Mouse (Mus musculus) T-helper 17 cell (primary cell): ENCODE results near the gene Cdc20.

Source experiments
- in situ Hi-C, 2 experiments: fragments of 300-600 bp; cut with MboI, MseI; formaldehyde crosslinking; loops; 1 replicate in 1 of 2; 2 replicates in 1 of 2; pipeline ENCODE4 v1.15.1; 2025; ENCODE audit warnings: high pct_unique_total_duplicates in 2 of 2

Cdc20 gene

DNA sequence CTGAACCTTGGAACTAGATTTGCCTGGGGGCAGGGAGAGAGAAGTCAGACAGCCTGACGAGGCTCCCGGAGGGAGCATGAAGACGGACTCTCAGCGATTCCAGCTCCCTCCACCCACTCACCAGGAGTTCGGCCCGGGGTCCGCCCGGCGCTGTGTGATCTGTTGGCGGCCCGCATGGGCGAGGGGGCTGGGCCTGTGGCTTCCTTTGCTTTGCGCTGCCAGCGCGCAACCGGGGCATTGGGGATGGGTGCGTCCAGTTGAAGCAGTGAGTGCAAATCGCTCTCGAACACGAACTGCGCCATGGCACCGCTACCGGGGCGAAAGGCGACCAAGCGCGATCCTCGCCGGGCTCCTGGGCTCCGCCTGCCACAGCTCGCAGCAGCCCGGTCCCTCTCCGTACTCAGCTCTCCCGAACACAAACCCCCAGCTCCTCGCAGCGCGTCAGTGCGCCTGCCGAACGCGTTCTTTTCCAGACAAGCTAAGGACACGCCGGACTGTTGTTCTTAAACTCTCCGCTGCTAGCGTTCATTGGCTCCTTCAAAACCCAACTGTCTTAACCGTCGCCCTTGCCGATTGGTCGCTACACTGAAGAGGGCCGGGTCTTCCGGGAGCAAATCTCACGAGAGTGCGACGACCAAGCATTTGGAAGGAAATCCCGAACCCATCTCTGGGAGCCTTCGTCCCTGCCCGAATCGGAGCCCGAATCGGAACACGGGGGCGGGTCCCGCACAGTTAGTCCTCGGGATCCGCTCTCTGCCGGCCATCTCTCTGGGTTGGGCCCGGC lies at the start of gene Cdc20:
Gene Cdc20, minus strand, starts transcription at position 533 of the 784 bp plus-strand sequence.
- in situ Hi-C loops = loop anchor here (5.0 to 25.0 kb wide), 4 partner anchors 262 to 1575 kb away; partner anchors contain the start of gene Ipo13 (in 1 of the 2)

DNA sequence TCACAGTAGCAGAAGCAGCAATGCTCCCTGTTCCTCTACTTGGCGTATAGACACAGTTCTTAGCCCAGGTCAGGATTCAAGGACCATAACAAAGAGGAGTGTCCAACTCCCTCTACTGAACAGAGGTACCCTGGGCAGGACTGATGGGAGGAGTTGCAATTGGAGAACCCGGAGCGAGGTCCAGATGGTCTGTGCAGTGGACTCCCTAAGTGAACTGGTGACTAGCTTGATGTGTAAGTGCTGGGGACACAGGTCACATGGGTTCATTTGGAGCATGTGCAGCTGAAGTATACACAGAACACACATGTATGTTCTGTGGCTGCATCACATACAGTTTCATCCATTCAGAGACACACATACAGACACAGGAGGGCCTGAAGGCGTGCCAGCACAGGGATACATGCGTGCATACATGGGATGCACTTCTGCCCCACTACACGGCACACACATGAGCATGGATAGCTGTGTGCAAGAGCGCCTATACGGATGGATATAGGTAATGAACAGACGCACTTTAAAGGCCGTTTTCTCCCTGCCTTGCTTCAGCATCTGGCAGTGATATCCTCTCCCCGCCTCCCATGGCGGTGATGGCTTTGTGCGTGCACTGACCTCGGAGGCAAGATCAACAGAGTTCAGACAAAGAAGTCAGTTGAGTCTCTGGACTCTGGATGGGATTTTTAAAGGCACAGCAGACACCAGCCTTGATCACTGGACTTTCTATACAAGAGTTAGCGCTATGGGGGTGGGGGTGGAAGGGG lies 39.8 kb upstream of the Cdc20 start:
- in situ Hi-C loops = no loop called here

DNA sequence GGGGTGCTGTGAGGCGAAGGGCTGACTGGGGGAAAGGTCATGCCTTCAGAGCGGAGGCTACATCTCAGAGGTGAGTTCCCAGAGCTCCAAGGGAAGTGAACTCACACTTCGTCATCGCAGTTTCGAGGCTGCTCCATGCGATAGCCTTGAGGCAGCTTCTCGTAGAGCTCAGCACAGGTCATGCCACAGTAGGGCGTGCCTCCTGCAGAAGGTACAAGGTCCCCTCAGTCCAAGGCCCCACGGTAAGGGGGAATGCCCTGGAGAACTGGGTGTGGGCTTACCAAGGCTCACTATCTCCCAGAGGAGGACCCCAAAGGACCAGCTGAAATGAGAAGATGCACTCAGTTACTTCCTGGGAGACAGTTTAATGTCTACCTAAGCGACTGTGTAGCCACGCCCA lies 35.5 kb upstream of the Cdc20 start:
- in situ Hi-C loops = no loop called here

DNA sequence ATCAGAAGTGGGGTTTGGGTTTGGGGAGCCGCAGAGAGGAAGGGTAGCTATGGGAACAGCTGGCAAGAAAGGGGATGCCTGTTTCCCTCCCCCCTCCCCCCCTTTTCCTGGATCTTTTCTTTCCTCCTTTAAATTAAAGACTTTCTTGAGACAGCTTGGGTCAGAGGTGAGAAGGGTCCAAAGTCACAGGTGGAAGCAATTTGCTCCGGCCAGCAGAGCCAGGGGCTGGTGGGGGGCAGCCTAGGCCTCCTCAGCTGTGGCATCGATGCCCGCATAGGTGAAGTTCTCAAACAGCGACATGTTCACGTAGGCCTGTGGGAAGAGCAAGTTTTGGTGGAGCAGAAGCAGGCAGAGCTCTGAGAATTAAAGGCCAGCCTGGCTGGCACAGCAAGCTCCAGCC lies 34.1 kb upstream of the Cdc20 start:
- in situ Hi-C loops = no loop called here

DNA sequence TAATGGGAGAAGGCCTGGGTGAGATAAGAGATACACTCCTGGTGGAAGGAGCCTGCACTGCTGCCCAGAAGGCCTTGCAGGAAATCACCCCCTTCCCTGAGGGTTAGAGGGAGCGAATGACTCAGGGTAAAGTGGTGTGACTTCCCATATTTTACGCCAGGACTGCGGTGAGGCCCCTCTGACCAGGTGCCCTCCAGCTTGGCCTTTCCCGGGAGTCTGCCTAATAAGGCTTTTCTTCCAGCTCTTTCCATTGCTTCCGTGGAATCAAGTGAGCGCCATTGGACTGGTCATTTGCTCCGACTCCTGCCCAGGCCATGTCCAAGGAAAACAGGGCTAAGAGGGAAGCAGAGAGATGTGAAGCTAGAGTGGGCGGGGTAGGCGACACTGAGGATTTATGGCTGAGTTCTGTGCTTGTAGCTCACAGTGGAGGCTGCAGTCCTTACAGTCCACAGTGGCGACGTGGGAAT lies 28.6 kb upstream of the Cdc20 start:
- in situ Hi-C loops = loop anchor here in 1 of 2 experiments (10.0 kb wide), 1 partner anchor 1631 kb away; no protein-coding TSS in a partner anchor

DNA sequence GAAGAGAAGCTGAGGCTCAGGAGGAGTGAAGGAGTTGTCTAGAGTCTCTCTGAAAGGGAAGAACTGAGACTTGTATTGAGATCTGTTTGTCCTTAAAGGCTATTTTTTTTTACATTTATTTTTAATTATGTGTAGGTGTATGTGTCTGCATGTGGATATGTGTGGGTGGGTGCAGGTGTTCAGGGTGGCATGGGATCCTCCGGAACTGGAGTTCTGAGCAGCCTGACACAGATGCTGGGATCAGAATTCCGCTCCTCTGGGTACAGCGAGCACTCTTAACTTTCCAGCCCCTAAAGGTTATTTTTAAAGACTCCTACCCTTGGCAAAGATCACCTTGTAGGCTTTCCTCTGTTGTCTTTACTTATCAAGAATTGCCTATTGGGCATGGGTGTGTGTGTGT lies 27.8 kb upstream of the Cdc20 start:
- in situ Hi-C loops = loop anchor here in 1 of 2 experiments (10.0 kb wide), 1 partner anchor 1630 kb away; no protein-coding TSS in a partner anchor

DNA sequence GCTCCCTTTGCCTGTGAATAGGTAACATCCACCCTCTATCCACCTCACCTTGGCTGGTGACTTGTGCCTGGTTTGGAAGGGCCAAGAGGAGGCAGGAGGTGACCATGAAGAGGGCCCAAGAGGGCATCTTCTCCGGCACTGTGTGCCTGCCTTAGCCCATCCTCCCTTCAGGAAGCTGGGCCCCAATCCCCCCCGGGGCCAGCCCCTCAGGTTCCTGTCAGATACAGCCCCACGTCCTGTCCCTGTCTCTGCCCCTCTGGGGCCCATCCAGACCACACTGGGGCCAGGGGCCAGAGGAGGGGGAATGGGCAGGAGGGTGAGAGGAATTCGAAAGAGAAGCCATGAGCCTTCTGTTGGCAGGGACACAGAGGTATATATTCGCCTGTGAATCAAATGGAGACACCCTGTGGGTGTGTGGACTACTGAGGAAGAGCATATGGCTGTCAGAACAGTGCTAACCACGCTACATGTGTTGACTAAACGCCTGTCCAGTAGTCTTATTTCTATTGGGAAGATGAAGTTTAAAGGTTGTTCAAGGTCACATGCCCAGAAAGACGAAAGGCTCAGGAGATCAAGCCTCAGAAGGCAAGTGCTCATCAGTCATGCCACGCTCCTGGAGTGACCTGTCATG lies 20.3 kb upstream of the Cdc20 start, which contains the start of gene Mpl:
Gene Mpl, minus strand, starts transcription at position 169 of the 631 bp plus-strand sequence.
- in situ Hi-C loops = no loop called here

DNA sequence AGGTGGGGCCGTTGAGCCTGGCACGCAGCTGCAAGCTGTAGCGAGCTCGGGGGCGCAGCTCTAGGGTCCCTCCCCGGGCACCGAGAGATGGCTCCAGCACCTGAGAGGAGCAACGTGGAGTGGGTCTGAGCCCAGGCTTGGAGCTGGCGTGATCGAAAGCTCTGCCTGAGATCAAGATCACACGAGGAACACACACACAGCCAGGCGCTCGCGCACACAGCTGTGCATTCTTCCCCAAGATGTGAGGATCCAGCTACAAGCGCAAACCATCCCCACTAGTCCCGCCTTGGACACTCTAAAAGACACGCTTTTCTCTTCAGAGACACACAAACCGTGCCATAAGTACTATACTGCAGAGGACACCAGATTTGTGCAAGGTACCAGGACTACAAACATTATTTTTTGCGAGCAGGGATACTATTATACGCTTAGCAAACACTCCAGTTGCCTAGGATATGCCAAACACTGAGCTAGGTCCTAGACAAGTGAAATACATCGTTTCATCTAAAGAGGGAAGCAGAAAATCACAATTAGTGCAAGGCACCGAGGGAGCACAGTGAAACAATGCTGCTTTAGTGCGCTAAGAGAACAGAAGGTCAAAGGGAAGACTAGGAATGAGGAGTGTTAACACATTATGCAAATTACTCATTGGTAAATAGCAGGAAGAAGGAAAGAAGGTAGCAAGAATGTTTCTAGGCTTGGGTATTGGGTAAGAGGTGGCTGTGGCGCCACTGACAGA lies 9.4 kb upstream of the Cdc20 start:
- in situ Hi-C loops = loop anchor here in 1 of 2 experiments (25.0 kb wide), 1 partner anchor 1566 kb away; no protein-coding TSS in a partner anchor

DNA sequence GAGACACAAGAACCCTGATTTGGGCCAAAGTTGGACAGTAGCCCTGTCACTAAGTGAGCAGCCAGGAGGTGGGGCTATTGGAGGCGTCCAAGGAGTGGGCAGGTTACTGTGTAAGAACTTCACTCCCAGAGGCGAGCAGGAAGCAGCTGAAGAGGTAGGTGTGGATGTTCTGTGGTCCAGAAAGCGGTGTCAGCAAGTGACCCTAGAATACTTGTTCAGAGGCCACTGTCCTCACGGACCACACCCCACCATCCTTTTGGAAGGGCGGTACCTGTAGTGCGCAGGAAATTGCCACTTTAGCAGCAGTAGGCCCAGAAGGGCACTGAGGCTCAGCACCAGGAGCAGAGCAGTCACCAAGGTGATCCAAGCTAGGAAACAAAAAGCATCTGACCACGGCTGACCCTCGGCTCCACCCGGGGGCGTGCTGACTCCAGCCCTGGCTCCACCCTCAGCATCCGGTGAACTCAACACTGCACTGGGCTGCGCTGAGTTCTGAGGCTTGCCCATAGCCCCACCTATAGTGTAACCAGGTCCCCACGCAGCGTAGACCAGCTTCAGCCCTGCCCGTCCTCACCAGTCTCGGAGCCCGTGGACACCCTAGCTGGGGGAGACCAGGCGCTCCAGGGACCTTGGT lies 8.7 kb upstream of the Cdc20 start:
- in situ Hi-C loops = loop anchor here in 1 of 2 experiments (25.0 kb wide), 1 partner anchor 1566 kb away; no protein-coding TSS in a partner anchor

DNA sequence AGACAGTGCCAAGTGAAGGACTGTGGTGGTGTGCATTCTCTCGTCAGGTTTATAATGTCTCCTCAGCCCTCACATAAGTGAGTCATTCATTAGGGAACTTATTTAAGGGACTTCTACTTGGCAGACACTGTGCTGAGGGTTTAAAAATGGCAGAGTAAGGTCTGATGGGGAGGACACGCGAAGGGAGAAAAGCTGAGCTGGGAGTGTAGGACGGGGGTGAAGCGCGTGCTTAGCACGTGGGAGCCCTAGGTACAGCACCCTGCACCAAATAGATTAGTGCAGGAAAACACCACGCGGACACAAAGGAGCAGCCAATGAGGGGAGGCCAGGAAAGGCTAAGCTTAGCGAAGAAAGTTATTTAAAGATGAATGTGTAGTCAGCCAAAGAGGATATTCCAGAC lies 7.9 kb upstream of the Cdc20 start:
- in situ Hi-C loops = loop anchor here in 1 of 2 experiments (25.0 kb wide), 1 partner anchor 1567 kb away; no protein-coding TSS in a partner anchor

DNA sequence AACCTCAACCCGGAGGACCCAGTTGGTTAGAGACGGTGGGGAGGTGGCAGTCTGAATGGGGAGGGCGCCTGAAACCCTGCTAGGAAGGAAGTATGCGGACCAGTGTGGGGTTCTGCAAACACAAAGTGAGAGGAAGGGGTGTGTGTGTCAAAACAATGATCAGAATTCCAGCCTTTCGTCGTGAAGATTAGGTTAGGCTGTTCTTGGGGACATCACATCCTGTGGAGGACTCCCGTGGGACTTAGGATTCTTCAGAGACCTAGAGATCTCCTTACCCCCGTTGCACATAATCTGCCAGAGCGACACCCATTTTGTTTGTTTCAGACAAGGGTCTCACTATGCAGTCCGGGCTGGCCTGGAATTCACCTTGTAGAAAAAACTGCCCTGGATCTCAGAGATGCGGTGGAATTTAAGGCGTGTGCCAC lies 689 bp upstream of the Cdc20 start:
- in situ Hi-C loops = loop anchor here (5.0 to 25.0 kb wide), 4 partner anchors 263 to 1574 kb away; partner anchors contain the start of gene Ipo13 (in 1 of the 2)

DNA sequence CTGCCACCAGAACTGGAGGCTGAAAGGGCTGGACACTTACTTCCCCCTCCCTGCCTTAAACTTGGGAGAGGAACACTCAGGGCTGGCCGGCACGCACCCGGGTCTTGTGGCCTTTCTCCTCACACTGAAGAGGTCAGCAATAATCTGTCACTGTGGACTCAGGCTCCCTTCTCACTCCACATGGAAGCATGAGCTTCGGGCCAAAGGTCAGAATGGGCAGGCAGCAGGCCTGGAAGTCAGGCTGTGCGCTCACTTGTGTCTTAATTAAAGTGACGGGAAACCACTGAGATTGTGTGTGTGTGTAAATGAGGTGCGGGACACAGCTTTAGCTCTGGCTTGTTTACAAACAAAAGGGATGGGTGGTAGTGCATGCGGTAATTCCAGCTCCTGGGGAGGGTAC lies 4.8 kb downstream of the Cdc20 start:
- in situ Hi-C loops = loop anchor here (10.0 to 25.0 kb wide), 3 partner anchors 258 to 1580 kb away; partner anchors contain the start of gene Ipo13 (in 1 of the 2)

DNA sequence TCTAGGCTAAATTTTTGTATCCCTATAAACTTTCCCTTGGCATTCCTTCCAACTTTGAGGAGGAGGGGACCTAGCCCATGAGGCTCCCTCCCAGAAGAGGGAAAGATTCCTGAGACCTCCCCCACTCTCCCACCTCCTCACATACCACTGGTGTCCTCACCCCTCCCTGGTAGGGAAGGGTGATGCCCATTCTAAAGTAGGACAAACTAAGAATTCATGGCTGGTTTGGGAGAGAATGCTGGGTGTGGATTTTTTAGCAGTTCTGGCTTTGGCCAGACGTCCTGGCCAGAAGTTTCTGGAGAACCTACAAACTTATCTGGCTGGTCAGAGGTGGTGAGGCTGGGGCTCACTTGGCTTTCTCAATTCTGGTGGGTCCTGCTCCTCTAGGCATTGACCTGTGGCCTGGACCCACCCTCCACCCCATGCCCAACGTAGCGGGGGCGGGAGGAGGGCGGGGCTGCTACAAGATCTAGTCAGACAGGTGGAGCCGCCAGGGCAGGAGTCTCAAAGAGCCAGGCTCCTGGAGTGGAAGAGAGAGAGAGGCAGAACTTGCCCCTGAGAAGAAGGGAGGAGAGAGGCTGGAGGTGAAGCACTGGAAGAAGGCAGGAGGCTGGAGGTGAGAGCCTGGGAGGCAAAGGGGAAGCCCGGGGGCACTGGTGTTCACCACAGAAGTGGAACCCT lies 7.8 kb downstream of the Cdc20 start:
- in situ Hi-C loops = loop anchor here (10.0 to 25.0 kb wide), 3 partner anchors 535 to 1583 kb away; partner anchors contain the start of gene Dph2 (in 1 of the 2)

DNA sequence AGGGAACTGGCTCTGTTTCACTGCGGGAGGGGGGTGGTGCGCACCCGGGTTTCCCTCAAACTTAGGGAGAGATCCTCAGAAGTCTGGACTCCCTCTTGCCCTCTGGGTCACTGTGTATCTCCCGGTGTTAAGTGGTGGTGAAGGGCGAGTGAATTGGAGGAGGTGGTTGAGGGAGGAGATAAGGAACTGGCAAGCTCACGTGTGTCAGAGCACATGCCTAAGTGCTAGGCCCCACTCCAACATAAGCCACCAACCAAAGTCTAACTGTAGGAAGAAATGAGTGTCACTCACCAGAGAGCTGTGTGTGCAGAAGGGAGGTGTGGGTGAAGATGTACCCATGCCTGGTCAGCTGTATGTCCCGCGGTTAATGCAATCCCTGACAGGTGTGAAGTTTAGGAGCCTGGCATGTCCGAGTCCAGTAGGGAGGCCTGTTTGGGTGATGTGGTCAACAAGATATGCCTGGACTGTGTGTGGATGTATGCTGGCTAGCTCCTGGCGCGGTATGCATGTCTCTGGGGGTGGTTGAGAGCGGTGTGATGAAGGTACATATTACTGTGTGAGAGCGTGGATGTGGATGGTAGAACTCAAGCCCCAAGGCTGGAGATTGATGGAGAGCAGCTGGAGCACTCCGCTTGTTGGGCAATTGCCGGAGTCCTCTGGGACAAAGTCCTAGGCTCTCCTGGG lies 8.5 kb downstream of the Cdc20 start:
- in situ Hi-C loops = loop anchor here (10.0 to 25.0 kb wide), 3 partner anchors 534 to 1584 kb away; partner anchors contain the start of gene Dph2 (in 1 of the 2)

DNA sequence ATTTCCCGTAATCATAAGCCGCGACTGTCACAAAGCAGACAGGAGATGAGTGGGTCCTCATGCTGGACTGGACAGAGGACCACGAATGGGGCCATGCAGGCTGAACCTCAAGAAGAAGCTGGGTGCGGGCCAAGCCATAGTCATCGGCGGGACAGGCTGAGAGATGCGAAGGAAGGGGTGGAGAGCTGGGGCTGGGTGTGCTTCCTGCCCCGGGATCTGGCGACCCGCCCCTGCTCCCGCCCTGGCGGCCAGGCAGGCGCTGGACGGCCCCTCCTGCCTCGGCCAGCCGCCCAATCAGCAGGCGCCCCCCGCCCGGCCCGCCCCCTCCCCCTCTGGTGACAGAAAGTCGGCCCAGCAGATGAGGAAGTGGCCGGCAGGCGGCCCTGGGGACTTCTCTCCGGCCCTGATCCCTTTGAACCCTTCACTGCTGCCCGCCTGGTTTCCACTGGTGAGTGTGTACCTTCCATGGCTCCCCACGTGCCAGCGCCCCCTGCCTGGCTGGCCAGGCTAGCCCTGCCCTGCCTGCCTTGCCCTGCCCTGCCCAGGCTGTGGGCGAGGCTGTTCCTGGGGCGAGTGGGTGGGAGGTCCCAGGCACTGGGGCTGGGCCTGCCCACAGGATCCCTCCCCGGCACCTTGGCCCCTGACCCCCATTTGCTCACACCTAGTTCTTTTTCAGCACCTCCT lies 9.2 kb downstream of the Cdc20 start, which contains the start of gene Elovl1:
Gene Elovl1, plus strand, starts transcription at position 326 of the 684 bp plus-strand sequence.
- in situ Hi-C loops = loop anchor here (10.0 to 25.0 kb wide), 3 partner anchors 533 to 1584 kb away; partner anchors contain the start of gene Dph2 (in 1 of the 2)

DNA sequence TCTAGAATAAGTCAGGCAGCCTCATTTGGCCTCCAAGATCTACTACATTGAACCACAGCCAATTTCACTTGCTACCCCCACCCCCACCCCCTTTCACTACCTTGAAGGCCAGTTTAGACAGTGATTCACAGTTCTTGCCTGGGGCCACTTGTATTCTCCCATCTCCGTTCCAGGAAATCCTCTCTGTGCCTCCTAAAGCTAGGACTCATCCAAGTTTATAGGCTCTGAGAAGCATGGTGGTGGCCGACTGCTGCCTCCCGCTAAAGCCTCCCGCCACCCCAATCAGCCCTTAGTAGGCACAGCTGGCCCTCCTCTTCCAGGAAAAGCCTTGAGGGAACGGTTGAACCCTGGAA lies 9.8 kb downstream of the Cdc20 start:
- in situ Hi-C loops = loop anchor here (10.0 to 25.0 kb wide), 3 partner anchors 533 to 1585 kb away; partner anchors contain the start of gene Dph2 (in 1 of the 2)

DNA sequence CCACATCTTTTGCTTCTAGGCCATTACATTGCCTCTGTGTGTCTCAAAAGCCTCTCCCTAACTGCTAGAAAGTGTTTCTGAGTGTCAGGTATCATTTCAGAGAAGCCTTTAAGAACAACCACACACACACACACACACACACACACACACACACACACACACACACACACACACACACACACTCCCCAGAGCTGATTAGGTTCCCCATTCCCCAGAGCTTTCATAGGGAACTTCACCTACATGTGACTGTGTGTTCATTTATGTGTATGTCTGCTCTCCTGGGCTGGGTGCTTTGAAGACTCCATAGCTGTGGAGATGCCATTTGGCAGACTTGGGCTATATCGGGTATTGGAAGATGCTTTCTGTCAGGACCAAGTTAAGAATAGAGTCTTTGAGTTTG lies 11.8 kb downstream of the Cdc20 start:
- in situ Hi-C loops = loop anchor here (10.0 to 25.0 kb wide), 3 partner anchors 531 to 1587 kb away; partner anchors contain the start of gene Dph2 (in 1 of the 2)
